In genomic region chr1:56980631-56981275, GRCm38 (mm10) we compare ENCODE assay signal across 8 mouse cellular contexts. TPM values are rescaled to one million over a fixed set of nuclear protein-coding genes. Genes with fewer than 3 reads are reported as not detected.
DNase-seq lines count a peak whose midpoint lies in the region; ATAC-seq lines count a peak whose summit lies in the region.

No protein-coding gene starts in this region.

- H3K9ac ChIP-seq in heart, embryonic 15.5 days, result no peak overlapping the region
- H3K9ac ChIP-seq in forebrain, embryonic 15.5 days (replicated peaks), result no peak overlapping the region
- no peak overlapping the region for H3K9ac ChIP-seq in liver, embryonic 15.5 days

- peaks cover 95% of the 10 kb centered on the region for H3K27me3 ChIP-seq in heart, embryonic 15.5 days
- H3K27me3 ChIP-seq in forebrain, embryonic 15.5 days, result peaks cover 65% of the 10 kb centered on the region
- peaks cover 96% of the 10 kb centered on the region for H3K27me3 ChIP-seq in liver, embryonic 15.5 days

- H3K36me3 ChIP-seq in heart, embryonic 15.5 days, result no peaks in the 10 kb centered on the region
- H3K36me3 ChIP-seq in forebrain, embryonic 15.5 days, result no peaks in the 10 kb centered on the region
- H3K36me3 ChIP-seq in liver, embryonic 15.5 days (replicated peaks), result no peaks in the 10 kb centered on the region

- H3K9me3 ChIP-seq in heart, embryonic 15.5 days (replicated peaks), result no peaks in the 10 kb centered on the region
- H3K9me3 ChIP-seq in forebrain, embryonic 15.5 days, result no peaks in the 10 kb centered on the region
- no peaks in the 10 kb centered on the region for H3K9me3 ChIP-seq in liver, embryonic 15.5 days (replicated peaks)

- no peak overlapping the region for H3K27ac ChIP-seq in heart, embryonic 15.5 days
- H3K27ac ChIP-seq in forebrain, embryonic 15.5 days (replicated peaks), result no peak overlapping the region
- no peak overlapping the region for H3K27ac ChIP-seq in liver, embryonic 15.5 days (replicated peaks)

- intact Hi-C loops in heart, postnatal 10 days (cut with DNase I), result no loop called here

- WGBS in heart, embryonic 15.5 days, result under 1% methylated on average over 27 of the region's 27 CpGs
- under 1% methylated on average over 27 of the region's 27 CpGs for WGBS in forebrain, embryonic 15.5 days
- WGBS in liver, embryonic 15.5 days (ENCODE audit: insufficient replicate concordance), result under 1% methylated on average over 27 of the region's 27 CpGs

- DNase-seq in heart, postnatal 10 days, result no peak
- DNase-seq in R1 (ENCODE audit: low read depth, low spot score) (peak; percentile 12), MN1 (ENCODE audit: low spot score) (no peak)

- ATAC-seq in heart, embryonic 15.5 days (replicated peaks; ENCODE audit: insufficient number of reproducible peaks, insufficient read depth, low FRiP score, low read depth), result no peak
- ATAC-seq in forebrain, embryonic 15.5 days (replicated peaks), result no peak
- ATAC-seq in liver, embryonic 15.5 days (ENCODE audit: insufficient read depth), result no peak
- ATAC-seq in megakaryocyte-erythroid progenitor cell, adult 5-6 weeks (replicated peaks; ENCODE audit: low FRiP score, low TSS enrichment, poor library complexity, severe bottlenecking), result no peak
- no peak for ATAC-seq in erythroblast, adult 5-6 weeks (replicated peaks; ENCODE audit: low FRiP score, poor library complexity, severe bottlenecking)

- H3K4me3 ChIP-seq in heart, embryonic 15.5 days, result peak overlapping the region; percentile 24; the same call in 1 of the 2 replicates
- H3K4me3 ChIP-seq in forebrain, embryonic 15.5 days, result peak overlapping the region; percentile 16
- no peak overlapping the region for H3K4me3 ChIP-seq in liver, embryonic 15.5 days (replicated peaks)

- H3K4me1 ChIP-seq in heart, embryonic 15.5 days (replicated peaks), result peaks cover 29% of the 10 kb centered on the region
- H3K4me1 ChIP-seq in forebrain, embryonic 15.5 days, result peaks cover 44% of the 10 kb centered on the region
- H3K4me1 ChIP-seq in liver, embryonic 15.5 days (replicated peaks), result no peaks in the 10 kb centered on the region

- peak overlapping the region; percentile 43 for H3K4me2 ChIP-seq in heart, embryonic 15.5 days
- H3K4me2 ChIP-seq in forebrain, embryonic 15.5 days (replicated peaks), result peak overlapping the region; percentile 28
- peak overlapping the region; percentile 27; the same call in 1 of the 2 replicates for H3K4me2 ChIP-seq in liver, embryonic 15.5 days

RNA-seq across cellular contexts. Expression of gene Satb2, which starts 2.3 kb away (rescaled TPM):
- polyA plus RNA-seq in heart, embryonic 15.5 days (2015; fragmentation: Nextera tagmentation; extraction: Ambion mirVana), result 0.10 and 0.18 TPM in 2 replicates
- under 1 TPM; 0.52 to 0.74 TPM for total RNA-seq in heart, postnatal 10 days (2021)
- 46.2 and 62.5 TPM in 2 replicates for polyA plus RNA-seq in forebrain, embryonic 15.5 days (2015; fragmentation: Nextera tagmentation; extraction: Ambion mirVana)
- 0.02 TPM in 1 of 2 replicates, not detected in the other for polyA plus RNA-seq in liver, embryonic 15.5 days (2015; fragmentation: Nextera tagmentation; extraction: Ambion mirVana)
- total RNA-seq in megakaryocyte-erythroid progenitor cell, adult 5-6 weeks (2014; fragmentation: Nextera tagmentation), result 0.17 and 1.8 TPM in 2 replicates
- total RNA-seq in megakaryocyte-erythroid progenitor cell, adult 5-6 weeks (2017), result not detected in 2 replicates
- 0.84 TPM in 1 of 2 replicates, not detected in the other for total RNA-seq in erythroblast, adult 5-6 weeks (2015; ENCODE audit: low replicate concordance)
- total RNA-seq in erythroblast, adult 5-6 weeks (2017; ENCODE audit: low replicate concordance), result 0.26 TPM in 1 of 2 replicates, not detected in the other
